Mouse (Mus musculus) testis, postnatal 14 days (tissue): ENCODE results near the gene Trit1.
A peak's percentile ranks its signal among the peaks of the same experiment; 100 is the strongest.
"Not testable (repeated sequence)": the region's sequence is repeated elsewhere in the genome, so short reads cannot be mapped to it uniquely, and the experiment has no call there.

Experiments
- DNase-seq: peaks from one replicate; pipeline ENCODE4 v3.0.0; 2021; ENCODE audit warnings: low spot score

The Trit1 gene

DNA sequence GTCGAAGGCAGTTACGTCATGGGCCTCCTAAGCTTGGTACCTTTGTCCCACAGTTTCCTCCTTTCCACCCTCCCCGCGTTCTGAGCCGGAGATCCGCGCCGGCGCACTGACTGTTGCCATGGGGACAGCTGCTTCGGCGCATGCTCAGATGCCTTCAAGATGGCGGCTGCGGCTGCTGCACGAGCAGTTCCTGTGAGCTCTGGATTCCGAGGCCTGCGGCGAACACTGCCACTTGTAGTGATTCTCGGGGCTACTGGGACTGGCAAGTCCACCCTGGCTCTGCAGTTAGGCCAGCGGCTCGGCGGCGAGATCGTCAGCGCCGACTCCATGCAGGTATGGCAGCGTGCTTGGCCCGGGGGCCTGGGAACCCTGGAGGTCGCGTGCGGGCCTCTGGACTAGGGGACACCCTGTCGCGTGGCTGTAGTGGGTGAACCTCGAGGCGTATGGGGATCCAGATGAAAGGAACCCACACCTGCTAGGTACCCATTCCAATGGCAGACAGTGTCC lies at the start of gene Trit1:
Gene Trit1, plus strand, starts transcription at position 147 of the 507 bp plus-strand sequence.
- peak; percentile 94 for DNase-seq

DNA sequence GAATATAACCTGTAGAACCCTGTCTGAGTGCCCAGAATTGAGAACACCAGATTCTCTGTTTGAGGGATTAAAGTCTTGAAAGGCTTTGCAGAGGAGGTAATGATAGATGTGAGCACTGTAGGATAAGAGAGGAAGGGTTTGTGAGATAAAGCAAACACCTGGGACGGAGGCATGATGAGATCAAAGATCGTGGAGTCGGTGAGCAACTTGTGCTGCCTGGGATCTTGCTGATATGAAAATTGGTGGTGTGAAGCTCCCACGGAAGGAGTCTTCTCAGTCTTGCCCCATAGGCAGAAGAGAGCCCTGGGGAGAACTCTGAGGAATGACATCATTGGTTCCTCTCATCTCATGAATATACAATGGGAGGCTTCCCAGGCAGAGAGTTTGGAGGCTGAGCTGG lies 48.3 kb upstream of the Trit1 start:
- DNase-seq = no peak

DNA sequence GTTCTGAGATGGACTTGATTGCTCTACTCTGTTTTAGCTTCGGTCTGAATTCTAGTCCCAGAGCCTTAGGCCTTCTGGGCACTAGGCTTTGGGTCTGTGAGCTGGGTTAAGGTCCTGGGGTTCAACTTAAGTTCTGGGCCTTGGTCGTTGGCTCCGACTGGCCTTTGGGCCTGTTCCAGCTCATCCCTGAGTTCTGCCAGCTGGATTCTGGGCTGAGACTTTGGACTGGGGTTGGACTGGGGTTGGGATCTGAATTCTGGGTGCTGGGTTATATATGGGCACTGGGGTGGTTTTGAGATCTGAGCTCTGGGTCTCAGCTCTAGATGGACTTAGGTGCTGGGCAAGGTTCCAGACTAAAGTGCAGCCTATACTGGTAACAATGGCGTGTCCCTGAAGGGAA lies 45.2 kb upstream of the Trit1 start:
- DNase-seq = no peak

DNA sequence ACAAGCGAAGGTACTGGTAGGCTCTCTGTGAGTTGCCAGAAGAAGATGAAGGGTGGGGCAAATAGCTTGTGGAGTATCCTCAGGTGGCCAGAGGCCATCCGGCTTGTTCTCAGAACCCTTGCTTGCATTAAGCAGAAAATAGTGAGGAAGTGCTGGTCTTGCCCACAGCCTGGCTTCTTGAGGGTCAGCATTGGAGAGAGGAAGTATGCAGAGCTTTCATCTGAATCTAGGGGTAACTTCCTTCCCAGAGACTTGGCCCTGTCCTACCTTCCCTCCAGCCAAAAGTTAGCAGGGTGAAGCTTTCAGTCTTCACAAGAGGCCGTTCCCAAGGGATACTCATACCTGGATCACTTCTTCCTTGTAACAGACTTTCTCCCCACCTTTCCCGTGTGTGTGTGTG lies 44.8 kb upstream of the Trit1 start:
- no peak for DNase-seq

DNA sequence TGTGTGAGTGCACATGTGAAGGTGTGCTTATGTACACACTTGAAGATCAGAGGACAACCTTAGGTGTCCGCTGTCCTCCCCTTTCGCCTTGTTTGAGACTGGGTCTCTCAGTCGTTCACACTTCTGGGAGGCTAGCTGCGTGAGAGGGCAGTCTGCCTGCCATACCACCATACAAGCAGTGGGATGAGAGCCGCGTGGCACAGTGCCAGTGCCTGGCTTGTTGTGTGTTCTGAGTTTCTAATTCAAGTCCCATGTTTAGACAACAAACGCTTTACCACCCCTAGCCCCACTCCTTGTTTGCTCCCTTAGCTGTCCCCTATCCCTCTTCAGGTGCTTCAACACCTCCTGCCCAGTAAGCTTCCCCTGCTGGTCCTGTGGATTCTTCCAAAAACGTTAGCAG lies 44.3 kb upstream of the Trit1 start:
- no peak for DNase-seq

DNA sequence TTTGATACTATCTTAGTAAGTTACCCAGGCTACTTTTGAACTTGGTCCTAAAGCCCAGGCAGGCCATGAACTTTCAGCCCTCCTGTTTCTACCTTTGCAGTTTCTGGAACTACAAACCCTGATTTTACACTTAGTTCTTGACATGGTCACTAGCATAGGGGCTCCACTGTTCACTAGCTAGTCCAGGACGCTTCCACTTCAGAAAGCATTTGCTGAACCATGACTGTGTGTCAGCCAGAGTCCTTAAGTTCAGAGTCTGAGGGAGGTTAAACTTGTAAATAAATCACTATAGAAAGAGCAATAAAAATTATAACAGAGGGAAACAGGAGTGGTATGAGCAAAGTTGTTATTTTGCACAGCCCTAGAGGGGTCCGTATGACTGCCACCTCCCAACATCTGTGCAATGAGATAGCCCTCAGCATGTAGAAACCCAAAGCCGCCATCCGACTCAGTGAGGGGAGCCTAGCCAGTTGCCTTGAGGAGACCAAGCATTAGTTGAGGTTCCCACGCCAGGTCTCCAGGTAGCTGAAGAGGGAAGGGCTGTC lies 41.3 kb upstream of the Trit1 start:
- DNase-seq = no peak

DNA sequence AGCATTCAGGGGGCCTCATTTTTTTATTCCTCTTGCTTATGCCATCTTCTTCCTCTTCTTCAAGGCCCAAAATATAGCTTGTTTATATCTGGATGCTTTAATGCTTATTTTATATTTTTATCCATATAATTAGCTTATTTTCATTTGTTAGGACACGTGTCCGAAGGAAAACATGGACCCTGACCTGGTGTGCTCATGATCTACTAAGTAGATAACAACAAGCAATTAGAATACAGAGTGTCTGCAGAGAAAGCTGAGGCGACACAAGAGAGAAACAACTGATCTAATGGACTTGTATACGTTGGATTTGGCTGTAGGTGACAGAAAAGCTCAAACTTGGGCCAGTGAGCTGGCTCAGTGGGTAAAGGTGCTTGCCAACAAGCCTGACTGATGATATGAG lies 39.5 kb upstream of the Trit1 start:
- no peak for DNase-seq

DNA sequence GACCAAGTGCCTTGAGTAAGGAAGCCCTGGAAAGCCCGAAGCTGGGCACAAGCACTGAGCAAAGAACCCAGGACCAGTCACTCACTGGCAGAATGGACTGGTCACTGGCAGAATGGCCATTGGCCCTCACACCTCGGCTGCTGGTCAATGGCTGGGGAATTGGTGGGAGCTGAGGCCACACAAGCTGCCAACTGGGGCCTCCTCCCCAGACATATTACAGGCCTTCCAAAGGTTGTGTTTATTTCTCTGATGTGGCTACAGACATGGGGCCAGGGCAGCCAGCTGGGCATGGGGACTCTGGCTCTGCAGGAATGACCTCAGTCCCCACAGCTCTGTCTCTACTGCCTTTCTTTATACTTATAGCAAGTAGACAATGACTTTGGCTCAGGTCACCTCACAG lies 37.5 kb upstream of the Trit1 start:
- no peak for DNase-seq

DNA sequence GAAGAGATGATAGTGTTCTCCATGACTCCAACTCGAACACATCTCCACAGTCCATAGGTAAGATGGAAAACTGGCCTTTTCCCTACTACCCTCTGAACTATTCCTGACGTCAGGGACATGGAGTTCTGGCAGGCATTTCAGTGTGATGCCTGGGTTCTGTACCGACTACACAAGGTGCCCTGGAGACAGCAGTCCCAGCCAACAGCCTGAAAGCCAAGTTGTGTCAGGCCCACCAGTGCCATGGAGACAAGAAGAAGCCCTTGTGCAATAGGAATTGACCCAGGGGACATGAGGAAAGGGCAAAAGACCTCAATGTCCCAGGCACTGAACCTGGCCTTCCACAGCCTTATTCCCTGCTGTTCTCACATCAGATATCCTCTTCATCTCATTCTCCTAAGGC lies 36.6 kb upstream of the Trit1 start:
- no peak for DNase-seq

DNA sequence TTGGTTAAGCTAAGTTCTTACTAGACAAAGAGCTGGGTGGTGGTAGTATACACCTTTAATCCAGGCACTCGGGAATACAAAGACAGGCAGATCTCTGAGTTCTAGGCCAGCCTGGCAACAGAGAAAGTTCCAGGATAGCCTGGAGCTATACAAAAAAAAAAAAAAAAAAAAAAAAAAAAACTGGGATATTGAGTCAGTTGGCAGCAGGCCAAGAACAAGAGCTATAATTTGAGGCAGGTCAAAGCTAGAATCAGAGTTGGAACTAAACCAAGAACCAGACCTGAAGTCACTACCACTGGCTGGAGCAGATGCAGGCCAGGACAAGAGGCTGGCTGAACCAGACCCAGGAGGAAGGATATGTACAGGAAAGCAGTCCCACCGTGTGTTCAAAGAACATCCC lies 35.7 kb upstream of the Trit1 start:
- DNase-seq = no peak

DNA sequence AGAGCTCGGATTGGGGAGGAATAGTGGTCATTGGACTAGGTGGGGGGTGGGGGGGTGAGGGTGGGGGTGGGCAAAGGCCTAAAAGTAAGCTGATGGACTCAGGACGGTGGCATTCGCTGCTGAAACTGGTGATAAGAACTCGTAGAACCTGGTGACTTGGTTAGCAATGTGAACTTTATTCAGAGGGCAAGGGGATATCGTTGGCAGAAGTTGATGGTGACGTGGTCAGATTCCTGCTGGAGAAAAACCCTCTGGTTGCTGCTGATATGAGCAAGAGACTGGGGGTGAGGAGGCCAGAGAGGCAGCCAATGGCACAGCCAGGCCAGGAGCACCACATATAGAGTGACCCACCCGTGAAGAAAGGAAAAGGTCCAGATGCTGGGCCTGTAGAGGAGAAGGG lies 35.2 kb upstream of the Trit1 start:
- DNase-seq = no peak

DNA sequence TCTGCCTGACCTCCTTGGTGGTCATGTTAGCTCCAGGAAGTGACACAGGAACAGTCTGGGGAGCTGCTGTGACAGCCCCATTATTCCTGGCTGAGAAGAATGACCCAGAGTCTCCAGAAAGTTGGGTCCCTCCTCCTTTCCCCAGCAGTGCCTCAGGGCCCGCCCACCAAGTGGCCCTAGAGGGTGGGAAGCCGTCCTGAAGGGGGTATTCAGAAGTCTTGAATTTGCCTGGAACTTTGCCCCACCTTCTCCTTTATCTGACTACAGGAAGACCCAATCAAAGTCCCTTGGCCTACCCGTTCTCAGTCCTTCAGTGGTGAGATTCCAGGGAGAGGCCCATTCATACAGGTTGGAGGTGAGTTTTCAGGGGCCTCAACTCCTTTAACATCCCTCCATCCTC lies 34.5 kb upstream of the Trit1 start:
- DNase-seq = no peak

DNA sequence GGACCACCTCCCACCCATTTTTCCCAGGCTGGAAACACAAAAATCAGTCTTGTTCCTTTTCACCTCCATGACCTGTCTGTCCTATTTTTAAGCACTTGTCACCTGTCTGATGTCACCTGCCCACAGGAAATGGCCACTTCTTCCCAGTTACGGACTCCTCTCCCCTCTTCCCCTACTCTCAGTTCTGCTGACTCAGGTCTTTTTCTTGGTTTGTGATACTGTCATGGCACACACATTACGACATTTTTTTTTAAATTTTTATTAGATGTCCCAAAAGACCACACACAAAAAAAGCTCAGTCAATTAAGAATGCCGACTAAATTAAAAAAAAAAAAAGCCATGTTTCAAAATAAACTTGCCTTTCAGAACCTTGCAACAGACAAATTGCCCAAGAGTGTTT lies 33.9 kb upstream of the Trit1 start:
- no peak for DNase-seq

DNA sequence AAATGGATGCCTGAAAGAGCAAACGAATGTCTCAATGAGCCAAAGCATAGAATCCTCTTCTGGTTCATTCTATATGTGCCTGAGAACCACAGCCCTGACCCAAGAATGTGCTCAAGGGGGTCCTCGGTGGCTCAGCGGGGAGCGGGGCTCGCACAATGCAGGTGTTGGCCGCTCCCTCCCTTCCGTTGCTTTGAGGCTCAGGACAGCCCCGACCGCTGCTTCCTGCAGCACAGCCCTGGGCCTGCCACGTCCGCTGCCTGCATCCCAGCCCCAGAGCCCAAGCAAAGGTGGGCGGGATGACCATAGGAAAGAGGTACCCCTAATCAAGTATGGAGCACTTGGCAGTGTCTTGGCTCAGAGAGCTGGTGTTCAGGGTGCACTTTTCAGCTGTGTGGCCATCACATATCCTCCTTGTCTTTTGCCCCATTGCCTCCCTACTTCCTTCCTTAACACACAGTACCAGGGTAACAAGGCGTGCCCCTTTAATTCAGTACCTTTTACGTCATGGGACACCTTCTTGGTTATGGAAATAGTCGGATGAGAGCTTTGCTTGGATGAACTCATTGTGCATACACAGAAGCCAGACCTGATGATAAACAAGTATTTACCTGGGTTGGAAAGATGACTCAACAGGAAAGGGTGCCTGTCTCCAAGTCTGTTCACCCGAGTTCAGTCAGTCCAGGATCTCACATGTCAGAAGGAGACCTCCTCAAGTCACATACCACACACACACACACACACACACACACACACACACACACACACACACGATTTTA lies 32.7 kb upstream of the Trit1 start:
- no peak for DNase-seq

DNA sequence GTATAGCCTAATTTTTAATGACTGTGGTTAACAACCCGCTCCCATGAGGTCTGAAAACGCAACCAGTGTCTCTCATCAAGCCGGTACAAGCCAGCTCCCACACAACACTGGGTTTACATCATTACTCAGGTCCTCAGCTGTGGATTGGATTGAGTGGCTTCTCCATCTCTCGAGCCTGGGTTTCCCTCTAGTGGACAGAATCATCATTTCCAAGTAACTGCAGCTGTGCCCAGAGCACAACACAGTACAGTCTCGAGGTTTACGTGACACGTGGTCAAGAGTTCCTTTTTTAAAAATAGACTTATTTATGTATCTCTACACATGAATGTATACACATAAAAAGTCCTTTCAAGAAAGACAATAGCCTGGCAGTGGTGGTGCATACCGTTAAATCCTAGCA lies 31.3 kb upstream of the Trit1 start:
- peak; percentile 35 for DNase-seq

DNA sequence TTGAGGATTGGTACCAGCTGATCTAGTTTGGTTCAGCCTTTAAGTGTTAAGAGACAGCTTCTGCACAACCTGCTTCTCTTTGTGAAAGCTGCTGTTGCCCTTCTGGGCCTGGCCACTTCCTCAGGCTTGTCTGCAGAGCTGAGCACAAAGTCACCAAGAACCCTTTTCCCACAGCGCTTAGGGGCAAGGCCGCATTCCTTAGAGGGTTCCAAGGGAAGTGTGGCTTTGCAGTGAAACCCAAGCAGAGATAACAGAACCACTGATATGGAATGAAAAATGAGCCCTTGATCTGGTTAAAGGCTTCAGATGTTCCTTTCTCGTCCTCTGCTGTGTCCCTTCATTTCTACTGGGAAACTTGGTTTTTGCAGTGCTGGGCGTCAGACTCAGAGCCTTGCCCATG lies 29.0 kb upstream of the Trit1 start:
- no peak for DNase-seq

DNA sequence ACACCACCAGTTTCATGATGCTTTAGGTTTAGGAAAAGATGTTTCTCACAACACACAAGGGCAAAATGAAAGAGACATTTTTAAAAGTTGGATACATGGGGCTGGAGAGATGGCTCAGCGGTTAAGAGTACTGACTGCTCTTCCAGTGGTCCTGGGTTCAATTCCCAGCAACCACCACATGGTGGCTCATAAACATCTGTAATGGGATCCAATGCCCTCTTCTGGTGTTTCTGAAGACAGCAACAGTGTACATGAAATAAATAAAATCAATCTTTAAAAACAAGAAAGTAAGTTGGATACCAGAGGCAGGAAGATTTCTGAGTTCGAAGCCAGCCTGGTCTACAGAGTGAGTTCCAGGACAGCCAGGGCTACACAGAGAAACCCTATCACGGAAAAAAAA lies 28.4 kb upstream of the Trit1 start:
- DNase-seq = not testable (repeated sequence)

DNA sequence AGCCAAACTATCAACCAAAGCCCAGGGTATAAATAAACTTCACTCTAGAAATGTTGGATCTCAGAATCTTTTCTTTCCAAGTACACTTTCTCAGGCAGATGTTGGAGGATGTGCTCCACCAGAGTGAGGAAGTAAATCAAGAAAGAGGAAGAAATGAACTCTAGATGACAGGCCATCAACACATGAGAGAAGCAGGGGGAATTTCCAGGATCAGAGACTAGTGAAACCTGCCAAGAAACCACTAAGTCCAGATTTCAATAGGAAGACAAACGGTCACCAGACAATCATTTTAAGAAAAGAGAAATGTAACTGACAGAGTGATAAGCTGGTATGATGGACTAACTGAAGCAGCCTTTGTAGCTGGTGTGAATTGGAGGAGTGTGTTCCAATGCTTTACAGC lies 25.2 kb upstream of the Trit1 start:
- DNase-seq = no peak

DNA sequence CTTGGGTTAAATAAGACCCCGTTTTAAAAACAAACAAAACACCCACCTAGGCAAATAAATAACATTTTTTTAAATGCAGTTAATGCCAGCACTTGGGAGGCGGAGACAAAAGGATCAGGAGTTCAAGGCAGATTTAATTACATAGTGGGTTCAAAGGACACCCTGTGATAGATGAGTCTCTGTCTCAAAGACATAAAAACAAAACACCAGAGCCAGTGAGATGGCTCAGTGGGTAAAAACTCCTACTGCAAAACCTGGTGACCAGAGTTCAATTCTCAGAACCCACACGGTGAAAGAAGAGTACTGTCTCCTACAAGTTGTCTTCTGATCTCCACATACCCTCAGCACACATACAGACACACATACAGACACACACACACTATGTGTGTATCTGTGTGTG lies 24.1 kb upstream of the Trit1 start:
- no peak for DNase-seq

DNA sequence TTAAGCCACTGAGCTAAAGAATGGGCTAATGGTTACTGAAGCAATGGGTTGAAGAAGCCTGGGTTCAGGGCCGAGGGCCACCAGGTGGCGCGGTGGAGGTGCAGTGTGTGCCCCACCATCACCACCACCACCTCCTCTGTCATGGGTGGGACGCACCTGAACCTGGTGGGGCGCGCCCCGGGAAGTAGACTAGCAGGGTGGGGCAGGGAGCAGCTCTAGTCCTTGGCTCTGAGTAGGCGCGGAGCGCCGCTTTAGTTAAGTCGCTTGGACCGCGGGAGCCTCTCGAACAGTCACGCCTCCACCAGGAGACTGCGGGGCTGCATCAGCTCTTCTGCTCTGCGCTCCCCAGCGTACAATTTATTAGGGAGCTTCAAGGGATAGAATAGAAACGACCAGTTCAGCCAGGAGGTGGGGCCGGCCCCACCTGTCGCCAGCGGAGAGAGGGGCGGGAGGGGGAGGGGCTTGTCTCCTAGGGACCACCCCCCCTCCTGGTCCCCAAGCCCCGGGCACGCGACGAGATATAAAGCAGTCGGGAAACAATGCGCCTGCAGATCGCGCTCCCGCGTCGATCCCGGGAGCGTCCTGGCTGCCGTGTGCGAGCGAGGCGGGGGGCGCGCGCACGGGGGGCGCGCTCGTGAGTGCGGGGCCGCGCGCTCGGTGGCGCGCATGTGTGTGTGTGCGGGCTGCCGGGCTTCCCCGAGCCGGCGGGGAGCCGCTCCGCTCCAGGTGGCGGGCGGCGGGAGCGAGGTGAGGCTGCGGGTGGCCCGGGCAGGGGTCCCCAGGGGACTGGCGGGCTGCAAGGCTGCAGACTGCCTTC lies 20.8 kb upstream of the Trit1 start, which contains the start of gene Mycl:
Gene Mycl, plus strand, starts transcription at position 249 of the 817 bp plus-strand sequence.
- DNase-seq = peak; percentile 71

DNA sequence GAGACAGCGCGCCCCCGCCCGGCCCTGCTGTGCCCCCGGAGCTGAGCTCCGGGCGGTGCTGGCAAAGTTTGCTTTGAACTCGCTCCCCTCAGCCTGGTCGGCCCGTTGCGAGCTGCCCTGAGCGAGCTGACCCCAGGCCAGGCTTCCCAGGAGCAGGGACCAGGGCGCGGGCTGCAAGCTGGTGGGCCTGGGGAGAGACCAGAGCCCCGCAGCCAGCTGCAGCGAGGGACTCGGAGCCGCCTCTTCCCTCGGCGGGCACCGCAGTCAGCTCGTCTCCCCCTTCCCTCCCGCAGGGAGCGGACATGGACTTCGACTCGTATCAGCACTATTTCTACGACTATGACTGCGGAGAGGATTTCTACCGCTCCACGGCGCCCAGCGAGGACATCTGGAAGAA lies 20.2 kb upstream of the Trit1 start:
- peak; percentile 76 for DNase-seq

DNA sequence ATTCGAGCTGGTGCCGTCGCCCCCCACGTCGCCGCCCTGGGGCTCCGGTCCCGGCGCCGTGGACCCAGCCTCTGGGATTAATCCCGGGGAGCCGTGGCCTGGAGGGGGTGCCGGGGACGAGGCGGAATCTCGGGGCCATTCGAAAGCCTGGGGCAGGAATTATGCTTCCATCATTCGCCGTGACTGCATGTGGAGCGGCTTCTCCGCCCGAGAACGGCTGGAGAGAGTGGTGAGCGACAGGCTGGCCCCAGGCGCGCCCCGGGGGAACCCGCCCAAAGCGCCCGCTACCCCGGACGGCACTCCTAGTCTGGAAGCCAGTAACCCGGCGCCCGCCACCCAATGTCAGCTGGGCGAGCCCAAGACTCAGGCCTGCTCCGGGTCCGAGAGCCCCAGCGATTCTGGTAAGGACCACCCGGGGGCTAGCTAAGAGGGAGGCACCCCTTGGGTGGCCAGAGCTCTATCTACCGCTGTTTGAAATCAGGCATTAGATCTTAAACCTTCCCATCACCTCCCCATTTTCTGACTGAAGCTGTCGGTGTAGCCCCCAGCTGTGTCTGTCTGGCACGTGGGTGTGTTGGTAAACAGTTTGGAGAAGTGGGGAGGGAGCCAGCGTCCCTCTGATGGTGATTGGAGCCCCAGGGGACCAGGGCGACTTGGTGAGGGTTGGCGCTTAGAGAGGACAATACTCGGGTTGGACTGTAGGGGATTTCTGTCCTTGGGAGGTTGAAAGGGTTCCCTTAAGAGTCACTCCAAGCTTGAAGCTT lies 19.6 kb upstream of the Trit1 start:
- peak; percentile 24 for DNase-seq
